ENCODE assay signal across 19 mouse cellular contexts in the genomic region with DNA sequence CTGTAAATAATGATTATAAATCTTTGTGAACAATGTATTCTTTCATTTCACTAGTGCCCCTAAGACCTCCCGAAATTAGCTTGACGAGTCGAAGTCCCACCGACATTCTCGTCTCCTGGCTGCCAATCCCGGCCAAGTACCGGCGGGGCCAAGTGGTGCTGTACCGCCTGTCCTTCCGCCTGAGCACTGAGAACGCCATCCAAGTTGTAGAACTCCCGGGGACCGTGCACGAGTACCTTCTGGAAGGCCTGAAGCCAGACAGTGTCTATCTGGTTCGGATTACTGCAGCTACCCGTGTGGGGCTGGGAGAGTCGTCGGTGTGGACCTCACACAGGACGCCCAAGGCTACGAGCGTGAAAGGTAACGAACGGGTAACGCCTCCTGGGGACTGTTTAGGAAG. TPM values are rescaled to one million over a fixed set of nuclear protein-coding genes. Genes with fewer than 3 reads are reported as not detected.
"Had no signal": no experiment of that assay in that cellular context is flagged by ENCODE, and none has a peak within 500 bp of the region (broad histone marks: within the 10 kb centered on the region; RNA-seq: fewer than 3 reads in every experiment).

No protein-coding gene starts in this region.

- H3K9me3 ChIP-seq: lung, embryonic 15.5 days; megakaryocyte, embryonic 14.5 days; midbrain, embryonic 12.5 days; neural tube, embryonic 13.5 days; neural tube, embryonic 15.5 days had no signal

- H3K27me3 ChIP-seq: lung, embryonic 15.5 days; midbrain, embryonic 12.5 days; neural tube, embryonic 15.5 days had no signal

- H3K4me2 ChIP-seq: lung, embryonic 15.5 days; midbrain, embryonic 12.5 days; neural tube, embryonic 13.5 days; neural tube, embryonic 15.5 days had no signal

- ATAC-seq: liver, postnatal 0 days; lung, postnatal 0 days; midbrain, embryonic 16.5 days had no signal

- H3K4me3 ChIP-seq: lung, embryonic 15.5 days; megakaryocyte, embryonic 14.5 days; midbrain, embryonic 12.5 days; myocyte; neural tube, embryonic 13.5 days; neural tube, embryonic 15.5 days had no signal

- DNase-seq: liver, postnatal 0 days; lung, adult 2 months; lung, postnatal 14 days; lung, postnatal 36 days; midbrain, embryonic 14.5 days; right cerebral cortex, postnatal 14 days; thymus, adult 18-20 months; thymus, postnatal 14 days; thymus, postnatal 36 days had no signal

- H3K27ac ChIP-seq: lung, embryonic 15.5 days; macrophage; midbrain, embryonic 12.5 days; neural tube, embryonic 13.5 days; neural tube, embryonic 15.5 days had no signal

- H3K9ac ChIP-seq: liver, postnatal 0 days; lung, embryonic 15.5 days; midbrain, embryonic 12.5 days; neural tube, embryonic 13.5 days; neural tube, embryonic 15.5 days had no signal

- H3K4me1 ChIP-seq: megakaryocyte, embryonic 14.5 days had no signal

- H3K36me3 ChIP-seq: lung, embryonic 15.5 days; neural tube, embryonic 13.5 days; neural tube, embryonic 15.5 days had no signal

RNA-seq across cellular contexts. Expression of a gene that starts 50.0 kb away (rescaled TPM):
- total RNA-seq: megakaryocyte progenitor cell, adult 5-6 weeks had no signal
- polyA plus RNA-seq: macrophage had no signal
